Mouse (Mus musculus): ENCODE results near the gene Dao. TPM values are rescaled to one million over a fixed set of nuclear protein-coding genes. Genes with fewer than 3 reads are reported as not detected.

Gene Dao
- total RNA-seq (2021) = not detected

DNA sequence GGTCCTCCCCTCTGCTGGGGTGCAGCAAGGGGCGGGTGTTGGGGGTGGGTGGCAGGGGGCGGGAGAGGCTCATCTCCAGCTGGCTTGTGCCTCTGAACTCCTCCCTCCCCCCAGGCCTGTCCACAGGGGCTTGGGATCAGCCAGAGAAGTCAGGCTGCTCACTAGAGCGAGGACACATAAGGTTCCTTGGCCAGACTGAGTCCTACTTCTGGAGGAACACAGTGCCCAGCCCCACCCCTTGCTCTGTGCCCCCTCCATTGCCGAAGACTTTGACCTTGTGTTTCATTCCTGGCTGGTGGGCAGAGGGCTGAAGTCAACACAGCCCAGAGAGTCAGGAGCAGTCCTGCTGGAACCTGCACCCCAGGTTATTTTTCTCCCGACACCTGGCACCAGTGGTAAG, at the start of gene Dao:
Gene Dao (plus strand): TSS at position 162 of the 400 bp plus-strand sequence.
- intact Hi-C loops (cut with DNase I) = no loop called here
- peak; percentile 17 for DNase-seq

DNA sequence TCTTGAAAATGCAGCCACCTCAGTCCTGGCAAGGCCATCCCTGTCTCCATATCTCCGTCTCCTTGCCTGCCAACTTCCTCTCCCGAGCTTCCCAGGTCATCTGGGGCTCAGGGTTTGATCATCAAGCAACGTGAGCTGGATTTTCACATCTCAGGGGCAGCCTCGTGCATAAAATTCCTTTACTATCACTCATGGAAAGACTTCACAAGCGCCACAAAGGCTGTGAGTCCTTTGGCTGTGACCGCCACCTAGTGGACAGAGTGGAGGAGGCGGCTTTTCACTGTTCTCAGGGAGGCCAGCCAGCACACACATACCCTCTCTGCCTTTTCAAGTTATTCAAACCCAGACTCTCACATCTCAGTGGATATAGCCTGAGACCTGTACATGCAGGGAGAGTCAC, 49.1 kb upstream of the Dao start:
- intact Hi-C loops (cut with DNase I) = loop anchor here (5.0 to 10.0 kb wide), 2 partner anchors 90 to 102 kb away; no protein-coding TSS in a partner anchor
- DNase-seq = peak; percentile 86

DNA sequence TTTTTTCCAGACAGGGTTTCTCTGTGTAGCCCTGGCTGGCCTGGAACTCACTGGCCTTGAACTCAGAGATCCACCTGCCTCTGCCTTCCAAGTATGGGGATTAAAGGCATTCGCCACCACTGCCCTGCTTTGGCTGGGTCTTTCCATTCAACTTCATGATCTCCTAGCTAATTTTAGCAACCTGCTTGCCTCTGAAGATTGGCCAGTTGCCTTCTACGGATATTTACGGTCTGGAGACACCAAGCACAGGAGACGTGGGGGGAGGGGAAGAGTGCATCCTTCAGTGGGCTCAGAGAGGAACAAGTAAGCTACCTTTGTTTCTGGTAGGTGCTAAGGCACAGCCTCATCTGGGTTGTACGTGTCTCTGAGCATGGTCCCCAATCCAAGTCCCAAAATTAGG, 48.2 kb upstream of the Dao start:
- no peak for DNase-seq
- intact Hi-C loops (cut with DNase I) = loop anchor here (10.0 kb wide), 1 partner anchor 90 kb away; no protein-coding TSS in a partner anchor

DNA sequence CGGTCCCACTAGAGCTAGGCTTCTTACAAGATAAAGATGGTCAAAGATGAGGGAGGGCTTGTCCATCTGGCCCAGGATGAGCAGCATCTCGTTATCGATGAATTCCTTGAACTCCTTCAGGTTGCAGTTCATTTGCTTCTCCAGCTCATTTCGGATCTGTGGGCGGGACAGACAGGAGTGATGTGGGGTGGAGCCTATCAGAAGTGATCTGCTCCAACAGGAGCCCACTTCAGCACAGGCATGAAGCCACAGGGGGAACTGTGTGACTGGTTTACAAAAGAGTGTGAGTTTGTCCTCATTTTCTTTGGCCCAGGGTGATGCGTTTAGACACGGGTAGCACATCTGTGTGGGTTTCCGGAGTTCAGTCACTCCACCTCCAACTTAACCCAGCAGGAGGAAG, 47.8 kb upstream of the Dao start:
- intact Hi-C loops (cut with DNase I) = loop anchor here (10.0 kb wide), 1 partner anchor 89 kb away; no protein-coding TSS in a partner anchor
- DNase-seq = no peak

DNA sequence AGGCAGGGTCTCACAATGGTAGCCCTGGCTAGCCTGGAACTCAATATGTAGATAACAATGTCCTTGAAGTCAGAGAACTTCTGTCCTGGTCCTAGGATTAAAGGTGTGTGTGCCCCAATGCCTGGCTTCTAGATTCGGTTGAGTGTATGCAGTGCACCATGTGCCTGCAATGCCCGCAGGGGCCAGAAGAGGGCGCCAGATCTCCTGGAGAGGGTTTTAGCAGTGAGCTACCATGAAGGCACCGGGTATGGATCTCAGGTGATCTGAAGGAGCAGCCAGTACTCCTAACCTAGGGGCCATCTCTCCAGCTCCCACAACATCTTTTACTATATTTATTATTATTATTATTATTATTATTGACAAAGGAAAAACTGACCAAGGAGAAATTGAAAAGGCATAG, 47.0 kb upstream of the Dao start:
- DNase-seq = peak; percentile 92
- intact Hi-C loops (cut with DNase I) = loop anchor here (10.0 kb wide), 1 partner anchor 88 kb away; no protein-coding TSS in a partner anchor

DNA sequence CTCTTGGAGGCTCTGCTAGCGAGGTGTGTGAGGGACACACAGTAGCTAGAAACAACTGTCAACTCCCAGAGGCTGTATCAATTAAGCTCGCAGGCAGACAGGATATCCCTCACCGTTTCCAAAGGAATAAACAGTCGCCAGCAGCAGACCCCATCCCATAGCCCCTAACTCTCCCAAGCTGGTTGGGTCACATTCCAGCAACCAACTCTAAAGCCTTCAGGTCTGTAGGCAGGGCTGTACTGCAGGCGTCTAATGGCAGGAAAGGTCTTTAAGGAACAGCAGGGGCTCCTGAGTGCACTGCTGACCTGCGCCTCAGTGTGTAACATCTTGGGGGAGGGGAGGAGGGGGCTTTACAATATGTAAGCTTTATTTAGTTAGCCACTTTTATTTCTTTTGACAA, 44.5 kb upstream of the Dao start:
- no peak for DNase-seq

DNA sequence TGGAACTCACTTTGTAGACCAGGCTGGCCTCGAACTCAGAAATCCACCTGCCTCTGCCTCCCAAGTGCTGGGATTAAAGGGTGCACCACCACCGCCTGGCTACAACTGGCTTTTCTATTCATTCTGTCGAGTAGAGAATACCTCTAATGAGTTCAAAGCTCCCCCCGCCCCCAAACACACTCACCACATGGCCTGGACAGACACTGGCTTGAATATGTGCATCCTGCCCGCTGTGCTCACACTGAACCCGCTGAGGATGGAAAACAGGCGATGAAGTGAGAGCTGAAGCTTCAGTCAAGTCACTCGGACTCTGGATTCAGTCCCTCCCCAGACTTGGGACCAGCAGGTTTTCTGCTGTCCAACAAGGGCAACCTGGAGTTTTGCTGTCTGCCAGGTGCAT, 43.1 kb upstream of the Dao start:
- DNase-seq = no peak
- intact Hi-C loops (cut with DNase I) = no loop called here

More for the DNA sequence above, 44.5 kb upstream of the Dao start:
- intact Hi-C loops (cut with DNase I) = loop anchor here (10.0 kb wide), 1 partner anchor 86 kb away; no protein-coding TSS in a partner anchor

DNA sequence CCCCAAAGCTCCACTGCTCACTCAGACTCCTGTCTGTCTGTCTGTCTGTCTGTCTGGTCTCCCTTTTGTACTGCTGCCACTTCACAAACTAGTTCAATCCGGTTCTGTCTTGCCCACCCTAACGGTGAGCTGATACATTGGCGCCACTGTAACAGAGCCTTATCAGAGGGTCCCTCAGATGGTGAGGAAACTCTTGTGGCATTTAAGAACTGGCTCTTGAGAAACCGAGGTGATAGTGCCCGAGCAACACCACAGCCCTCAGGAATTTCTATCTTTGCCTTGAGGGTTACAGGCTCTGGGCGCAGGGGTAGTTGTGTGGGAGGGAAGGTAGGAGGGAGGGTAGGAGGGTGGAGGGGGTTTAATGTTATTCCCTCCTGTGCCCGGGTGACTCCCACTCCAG, 41.7 kb upstream of the Dao start:
- no peak for DNase-seq
- intact Hi-C loops (cut with DNase I) = no loop called here

DNA sequence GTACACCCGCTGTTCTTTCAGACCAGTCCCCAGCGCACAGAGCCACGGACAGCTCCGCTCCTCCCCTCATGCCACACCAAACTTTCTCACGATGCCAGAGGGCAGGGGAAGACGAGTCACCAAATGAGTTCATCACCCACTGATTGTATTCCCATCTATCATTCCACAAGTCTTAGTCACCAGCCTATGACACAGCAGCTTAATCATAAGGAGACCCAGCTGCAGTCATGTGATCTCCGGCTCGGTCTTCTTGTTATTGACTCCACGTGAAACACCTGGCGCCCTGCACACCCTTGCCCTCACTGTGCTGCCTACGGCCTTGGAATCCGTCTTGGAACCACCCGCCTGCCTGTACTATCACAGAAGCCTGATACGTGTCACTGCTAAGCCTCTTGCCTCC, 38.5 kb upstream of the Dao start:
- intact Hi-C loops (cut with DNase I) = no loop called here
- DNase-seq = no peak

DNA sequence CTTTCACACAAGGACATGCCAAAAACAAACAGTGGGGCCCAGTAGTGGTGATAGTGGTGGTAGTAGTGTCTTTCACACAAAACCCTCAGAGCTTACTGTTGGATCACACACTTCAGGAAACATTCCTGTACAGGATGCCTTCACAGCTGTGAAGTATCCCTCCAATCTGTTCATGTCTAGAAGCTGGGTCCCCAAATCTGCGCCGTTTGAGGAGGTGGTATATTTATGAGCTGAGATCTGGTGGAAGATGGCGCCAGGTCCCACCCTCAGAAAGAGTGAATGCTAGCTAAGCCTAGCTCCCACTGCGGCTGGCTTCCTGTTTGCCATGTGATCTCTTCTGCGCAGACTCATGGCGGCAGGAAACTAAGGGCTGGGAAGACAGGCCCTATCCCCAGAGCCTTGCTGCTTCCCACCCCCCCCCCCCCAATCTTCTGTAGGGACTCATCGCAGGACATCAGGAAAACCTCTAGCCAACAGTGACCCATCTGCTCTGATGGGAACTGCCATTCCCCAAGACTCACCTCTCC, 37.8 kb upstream of the Dao start:
- intact Hi-C loops (cut with DNase I) = no loop called here
- no peak for DNase-seq

DNA sequence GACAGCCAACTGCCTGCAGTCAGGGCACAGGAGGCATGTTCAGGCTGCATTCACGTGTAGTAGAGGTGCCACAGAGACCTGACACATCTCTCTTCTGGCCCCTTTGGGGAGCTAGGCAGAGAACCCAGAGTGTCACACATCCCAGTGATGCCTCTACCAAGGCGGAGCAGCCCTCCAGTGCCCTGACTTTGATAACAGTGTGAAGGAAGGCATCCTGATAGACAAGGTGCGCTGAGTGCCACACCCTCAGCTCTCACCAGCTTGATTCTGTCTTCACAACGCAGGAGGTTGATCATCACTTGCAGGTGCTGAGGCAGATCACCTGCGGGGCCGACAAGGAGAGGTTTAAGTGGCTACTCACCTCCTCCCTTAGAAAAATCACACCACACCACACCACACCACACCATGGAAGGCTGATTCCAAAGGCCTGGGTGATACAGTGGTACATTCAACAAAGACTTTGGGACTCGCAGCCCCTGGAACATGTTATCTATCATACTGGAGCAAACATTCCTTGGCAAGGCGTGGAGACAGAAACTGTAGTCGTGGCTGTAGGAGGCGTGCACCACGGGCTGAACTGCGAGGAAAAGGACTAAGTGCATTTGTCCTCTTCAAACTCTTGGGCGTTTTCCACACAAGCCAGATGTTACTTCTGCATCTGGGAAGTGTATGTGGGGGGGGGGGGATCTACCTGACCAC, 36.9 kb upstream of the Dao start:
- intact Hi-C loops (cut with DNase I) = no loop called here
- DNase-seq = no peak

DNA sequence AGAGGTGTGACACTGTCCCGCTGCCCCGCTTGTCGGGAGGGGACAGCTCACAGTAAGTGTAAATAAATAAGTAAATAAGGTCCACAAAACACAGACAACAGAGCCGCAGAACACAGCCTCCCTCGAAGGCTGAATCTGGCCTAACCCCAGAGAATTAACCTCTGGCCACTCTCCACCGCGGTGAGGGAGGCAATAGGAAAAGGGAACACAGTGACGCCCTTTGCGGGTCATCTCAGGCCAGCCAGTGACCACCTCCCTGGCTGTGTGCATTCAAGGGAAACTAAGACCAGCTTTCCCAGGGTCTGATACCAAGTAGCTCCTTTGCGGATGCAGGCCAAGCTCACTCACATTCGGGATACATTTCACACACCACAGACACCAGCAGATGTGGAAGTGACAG, 35.1 kb upstream of the Dao start:
- intact Hi-C loops (cut with DNase I) = no loop called here
- no peak for DNase-seq

DNA sequence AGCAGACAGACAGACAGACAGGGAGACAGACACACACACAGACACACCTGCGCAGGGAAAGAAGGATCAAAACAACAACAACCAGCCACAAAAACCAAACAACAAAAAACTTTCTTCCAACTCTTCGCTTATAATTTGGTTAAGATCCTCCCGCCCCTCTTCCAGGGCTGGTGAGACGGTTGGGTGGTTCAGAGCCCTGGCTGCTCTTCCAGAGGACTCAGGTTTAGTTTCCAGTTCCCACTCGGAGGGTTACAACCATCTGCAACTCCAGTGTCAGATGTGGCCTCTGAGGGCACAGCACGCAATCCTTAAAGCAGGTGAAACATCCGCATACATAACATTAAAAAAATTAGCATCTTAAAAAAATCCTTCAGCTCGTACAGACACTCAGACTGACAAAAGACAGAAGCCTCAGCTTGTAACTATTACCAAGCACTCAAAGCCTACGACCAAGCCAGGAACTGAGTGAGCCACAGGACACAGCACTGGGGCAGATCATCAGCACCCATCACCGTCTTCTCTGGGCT, 32.0 kb upstream of the Dao start:
- intact Hi-C loops (cut with DNase I) = no loop called here
- no peak for DNase-seq

DNA sequence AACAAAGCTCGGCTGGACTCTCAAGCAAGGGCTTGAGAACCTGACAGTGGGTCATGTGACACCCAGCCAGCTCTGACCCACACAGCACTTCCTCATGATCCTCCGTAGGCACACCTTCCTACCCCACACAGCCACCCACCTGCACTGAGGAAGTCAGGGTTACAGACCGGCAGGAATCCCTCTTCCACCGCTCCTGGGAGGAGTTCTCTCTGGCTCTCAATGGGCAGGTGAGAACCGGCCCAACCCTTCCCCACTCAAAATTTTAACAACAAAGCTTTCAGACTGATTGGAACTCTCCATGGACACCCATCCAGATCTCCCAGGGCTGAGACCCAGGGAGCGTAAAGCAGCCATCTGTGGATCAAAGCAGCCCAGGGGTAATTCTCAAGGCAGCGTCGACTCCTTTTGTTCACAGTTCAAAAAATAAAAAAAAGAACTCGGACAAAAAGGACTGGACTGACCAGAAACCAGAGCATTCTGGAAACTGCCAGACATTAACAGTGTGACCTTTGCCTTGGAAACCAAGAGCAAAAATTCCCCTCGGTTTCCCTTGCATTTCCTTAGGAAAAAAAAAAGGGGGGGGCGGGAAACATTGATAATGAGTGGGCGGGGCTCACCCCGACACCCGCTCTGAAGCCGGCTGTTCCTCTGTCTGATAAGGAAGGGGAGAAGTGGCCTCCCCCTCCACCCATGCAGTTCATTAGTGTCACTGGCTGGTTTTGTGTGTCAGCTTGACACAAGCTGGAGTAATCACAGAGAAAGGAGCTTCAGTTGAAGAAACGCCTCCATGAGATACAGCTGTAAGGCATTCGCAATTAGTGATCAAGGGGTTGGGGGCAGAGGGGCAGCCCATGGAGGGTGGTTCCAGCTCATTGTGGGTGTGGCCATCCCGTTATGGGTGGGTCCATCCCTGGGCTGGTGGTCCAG, 30.7 kb upstream of the Dao start:
- intact Hi-C loops (cut with DNase I) = no loop called here
- no peak for DNase-seq

DNA sequence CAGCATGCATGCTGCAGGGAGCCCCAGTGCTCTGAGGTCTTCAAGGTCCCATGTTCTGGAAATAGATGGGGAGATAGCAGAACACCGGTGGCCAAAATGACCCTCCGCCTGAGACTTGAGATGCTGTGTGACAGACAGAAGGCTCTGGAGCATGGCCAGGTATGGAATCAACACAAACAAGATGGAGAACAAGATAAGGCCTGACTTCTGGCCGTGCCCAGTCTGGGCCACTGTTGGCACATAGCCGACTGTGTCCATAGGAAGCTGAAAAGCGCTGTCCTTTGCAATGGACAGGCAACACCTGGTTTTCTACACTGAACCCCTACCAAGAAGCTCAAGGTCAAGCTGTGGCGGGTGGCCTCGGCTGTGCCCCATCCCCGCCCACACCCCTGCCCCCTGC, 29.7 kb upstream of the Dao start:
- DNase-seq = no peak
- intact Hi-C loops (cut with DNase I) = no loop called here

DNA sequence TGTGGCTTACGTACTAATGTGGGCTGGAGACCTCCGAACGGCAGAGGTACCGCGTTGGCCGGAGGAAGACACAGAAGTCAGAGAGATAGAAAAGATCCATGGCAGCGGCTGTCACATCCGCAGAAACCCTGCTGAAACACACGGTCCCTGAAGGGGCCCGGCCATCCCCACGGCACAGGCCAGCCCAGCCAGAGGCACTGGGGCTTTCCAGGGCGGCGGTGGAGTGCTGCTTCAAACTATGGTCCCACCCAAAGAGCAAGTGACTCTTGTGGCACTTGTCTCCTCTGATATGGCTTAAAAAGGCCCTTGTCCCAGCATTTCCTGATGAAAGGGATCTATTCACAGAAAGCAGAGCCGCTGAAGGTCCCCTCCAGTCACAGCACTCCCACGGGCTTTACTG, 28.9 kb upstream of the Dao start:
- intact Hi-C loops (cut with DNase I) = no loop called here
- DNase-seq = no peak

DNA sequence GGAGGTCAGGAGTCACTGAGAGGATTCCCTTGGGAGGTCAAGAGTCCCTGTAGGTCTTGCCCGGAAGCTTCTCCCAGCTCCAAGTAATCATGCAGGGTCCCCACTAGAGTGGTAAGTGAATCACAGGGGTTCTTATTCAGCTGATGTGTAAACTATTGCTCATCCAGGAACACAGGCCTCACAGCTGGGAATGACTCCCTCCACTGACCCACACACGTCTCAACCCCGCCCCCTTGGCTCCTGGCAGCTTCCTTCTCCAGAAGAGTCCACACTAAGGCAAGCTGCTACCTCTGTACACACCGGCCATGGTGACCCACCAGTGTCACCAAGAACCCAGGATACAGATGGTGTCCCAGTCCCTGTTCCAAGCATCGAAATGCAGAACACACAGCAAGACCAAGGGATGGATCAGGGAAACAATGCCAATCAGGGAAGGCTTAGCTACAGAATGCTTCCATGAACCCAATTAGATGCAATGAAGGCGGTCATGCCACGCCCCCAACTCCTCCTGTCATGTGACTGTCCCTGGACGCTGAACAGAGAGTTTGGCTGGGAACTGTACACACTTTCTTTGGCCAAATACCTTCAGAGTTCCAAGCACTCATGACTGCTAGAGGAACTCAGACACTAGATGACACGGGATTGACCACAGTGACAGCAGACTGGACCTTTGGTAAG, 27.8 kb upstream of the Dao start:
- peak; percentile 19 for DNase-seq

DNA sequence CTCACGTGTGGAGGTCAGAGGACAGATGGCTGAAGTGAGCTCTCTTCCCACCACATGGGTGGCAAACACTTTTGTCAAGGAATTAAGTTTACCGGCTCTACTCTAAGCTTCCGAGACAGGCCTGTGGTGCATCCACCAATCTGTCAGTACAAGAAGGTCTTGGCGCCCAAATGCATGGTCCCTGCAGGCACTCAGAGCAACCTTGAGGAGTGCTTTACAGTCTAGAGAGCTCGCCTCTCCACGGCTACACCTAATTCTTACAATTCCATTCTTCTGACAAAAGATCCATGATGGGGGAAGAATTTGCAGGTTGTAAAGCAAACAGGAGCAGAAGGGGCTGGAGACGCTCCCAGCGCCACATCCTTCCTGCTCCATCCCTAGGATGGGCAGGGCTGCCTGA, 26.9 kb upstream of the Dao start:
- no peak for DNase-seq
- intact Hi-C loops (cut with DNase I) = no loop called here

More for the DNA sequence above, 27.8 kb upstream of the Dao start:
- intact Hi-C loops (cut with DNase I) = no loop called here

DNA sequence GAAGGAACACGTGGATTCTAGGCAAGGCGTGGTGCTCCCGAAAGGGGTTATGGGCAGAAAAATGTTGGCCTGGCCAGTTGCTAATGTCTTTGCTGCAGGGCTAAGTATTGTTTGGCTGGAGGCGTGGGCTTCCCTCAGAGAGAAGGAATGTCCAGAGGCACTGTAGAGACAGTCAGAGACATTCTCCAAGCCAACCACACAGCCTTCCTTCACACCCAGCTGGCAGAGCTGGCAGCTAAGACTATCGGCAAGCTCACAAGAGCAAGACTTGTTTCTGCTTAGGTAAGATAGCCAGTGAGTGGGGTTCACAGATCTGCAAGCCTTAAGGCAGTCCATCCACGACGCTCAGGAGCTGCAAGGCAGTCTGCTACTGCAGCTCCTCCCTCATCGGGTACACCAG, 26.2 kb upstream of the Dao start:
- intact Hi-C loops (cut with DNase I) = no loop called here

DNA sequence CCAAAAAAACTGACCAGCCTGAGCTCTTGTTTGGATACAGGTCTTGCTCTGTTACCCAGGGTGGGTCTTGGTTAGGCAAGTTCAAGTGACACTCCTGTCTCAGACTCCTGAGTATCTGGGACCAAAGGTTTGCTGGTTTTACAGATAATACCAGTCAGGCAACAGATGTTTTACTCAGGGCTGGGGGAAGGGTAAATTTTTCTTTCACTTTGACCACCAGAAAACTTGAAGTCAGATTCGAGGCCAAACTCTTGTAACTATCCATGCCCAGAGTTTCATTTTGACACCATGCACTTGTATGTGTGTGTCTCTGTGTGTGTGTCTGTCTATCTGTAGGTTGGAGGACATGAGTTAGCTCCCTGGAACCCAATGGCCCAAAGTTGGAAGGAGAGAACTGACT, 23.0 kb upstream of the Dao start:
- no peak for DNase-seq
- intact Hi-C loops (cut with DNase I) = no loop called here

More for the DNA sequence above, 26.2 kb upstream of the Dao start:
- DNase-seq = no peak

DNA sequence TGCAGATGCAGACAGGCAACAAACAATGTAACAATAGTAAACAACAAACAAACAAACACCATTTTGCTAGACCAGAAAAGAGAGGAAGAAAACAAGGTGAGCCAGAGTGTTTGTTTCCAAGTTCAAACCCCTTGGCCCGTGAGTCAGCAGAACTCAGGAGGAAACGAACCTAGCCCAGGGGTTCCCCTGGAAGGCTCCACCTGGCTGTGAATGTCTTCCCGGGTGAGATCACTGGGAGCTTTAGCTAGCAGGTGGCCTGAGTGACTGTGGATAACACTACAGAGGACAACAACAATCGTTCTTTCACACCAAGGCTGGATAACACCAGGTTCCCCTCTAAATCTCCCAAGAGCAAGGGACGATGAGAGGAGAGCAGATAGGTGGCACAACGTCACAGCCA, 22.3 kb upstream of the Dao start:
- no peak for DNase-seq
- intact Hi-C loops (cut with DNase I) = no loop called here

Data from left cerebral cortex, postnatal 4 days (tissue).